Mouse (Mus musculus): ENCODE results near the gene Zbed4. TPM values are rescaled to one million over a fixed set of nuclear protein-coding genes. Genes with fewer than 3 reads are reported as not detected.
"Not testable (repeated sequence)": the region's sequence is repeated elsewhere in the genome, so short reads cannot be mapped to it uniquely, and the experiment has no call there.

Gene Zbed4
- 1 to 10 TPM; 8.6 to 8.7 TPM for total RNA-seq (2021)
- long read RNA-seq, experiment 1, full-length matches to known transcripts = 1 of 5 reads
- long read RNA-seq, experiment 1, partial matches to known transcripts = 0 of 5 reads
- long read RNA-seq, experiment 1, other reads (novel, unspliced or antisense) = 4 of 5 reads
- long read RNA-seq, experiment 2, partial matches to known transcripts = 0 of 2 reads
- long read RNA-seq, experiment 2, other reads (novel, unspliced or antisense) = 2 of 2 reads

GRCm38 (mm10) chr15:88751564-88752402, at the start of gene Zbed4:
Zbed4 (plus strand) TSS chr15:88751660.
- peak; percentile 36 to 63 for DNase-seq

DNA sequence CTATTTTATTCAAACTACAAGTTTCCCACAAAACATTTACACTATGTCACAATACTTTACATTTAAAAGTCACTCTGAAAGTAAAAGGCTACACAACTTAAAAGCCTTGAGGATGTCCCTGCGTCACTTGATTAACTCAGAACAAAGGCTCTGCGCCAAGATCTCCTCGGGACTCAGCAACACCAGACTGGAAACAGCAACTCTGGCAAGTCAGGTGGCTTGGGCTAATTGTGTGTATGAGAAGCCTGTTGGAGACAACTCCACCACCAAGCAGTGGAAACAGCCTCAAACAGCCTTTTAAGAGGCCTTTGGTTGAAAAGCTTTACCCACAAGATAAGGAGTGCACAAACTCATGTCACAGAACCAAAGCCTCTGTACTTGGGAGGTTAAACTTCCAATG, 49.0 kb upstream of the Zbed4 start:
- peak; percentile 72 to 79 for DNase-seq

GRCm38 (mm10) chr15:88704284-88704683, 47.2 kb upstream of the Zbed4 start:
- DNase-seq = no peak

GRCm38 (mm10) chr15:88706320-88706719, 45.1 kb upstream of the Zbed4 start:
- DNase-seq = no peak

DNA sequence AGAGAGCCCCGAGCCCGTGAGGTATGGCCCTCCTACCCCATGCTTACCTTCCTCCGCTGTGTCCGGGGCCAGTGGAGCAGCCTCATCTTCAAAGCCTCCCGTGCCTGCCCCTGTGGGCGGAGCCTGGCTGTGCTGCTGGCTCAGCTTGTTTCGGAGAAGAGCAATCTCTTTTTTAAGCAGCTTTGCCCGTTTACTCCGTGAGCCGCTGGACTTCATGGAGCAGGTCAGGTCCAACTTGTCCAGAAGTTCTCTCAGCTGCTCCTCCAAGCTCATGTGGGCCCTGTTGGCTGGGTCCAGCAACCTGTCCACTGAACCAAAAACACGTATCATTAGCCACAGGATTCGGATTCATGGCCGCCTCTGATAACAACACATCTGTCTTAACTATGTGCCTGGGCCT, 44.5 kb upstream of the Zbed4 start:
- not testable (repeated sequence) for DNase-seq

DNA sequence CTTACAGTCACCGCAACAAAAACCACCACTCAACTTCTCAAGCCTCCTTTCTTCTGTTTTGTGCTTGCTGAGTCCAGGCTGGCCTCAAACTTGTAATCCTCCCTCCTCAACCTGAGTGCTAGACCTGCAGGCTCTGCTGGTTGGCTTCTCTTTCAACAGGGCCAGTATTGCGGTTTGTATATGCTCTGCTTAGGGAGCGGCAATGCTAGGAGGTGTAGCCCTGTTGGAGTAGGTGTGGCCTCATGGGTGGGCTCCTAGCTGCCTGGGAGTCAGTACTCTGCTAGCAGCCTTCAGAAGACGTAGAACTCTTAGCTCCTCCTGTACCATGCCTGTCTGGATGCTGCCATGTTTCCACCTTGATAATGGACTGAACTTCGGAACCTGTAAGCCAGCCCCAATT, 43.3 kb upstream of the Zbed4 start:
- no peak for DNase-seq

DNA sequence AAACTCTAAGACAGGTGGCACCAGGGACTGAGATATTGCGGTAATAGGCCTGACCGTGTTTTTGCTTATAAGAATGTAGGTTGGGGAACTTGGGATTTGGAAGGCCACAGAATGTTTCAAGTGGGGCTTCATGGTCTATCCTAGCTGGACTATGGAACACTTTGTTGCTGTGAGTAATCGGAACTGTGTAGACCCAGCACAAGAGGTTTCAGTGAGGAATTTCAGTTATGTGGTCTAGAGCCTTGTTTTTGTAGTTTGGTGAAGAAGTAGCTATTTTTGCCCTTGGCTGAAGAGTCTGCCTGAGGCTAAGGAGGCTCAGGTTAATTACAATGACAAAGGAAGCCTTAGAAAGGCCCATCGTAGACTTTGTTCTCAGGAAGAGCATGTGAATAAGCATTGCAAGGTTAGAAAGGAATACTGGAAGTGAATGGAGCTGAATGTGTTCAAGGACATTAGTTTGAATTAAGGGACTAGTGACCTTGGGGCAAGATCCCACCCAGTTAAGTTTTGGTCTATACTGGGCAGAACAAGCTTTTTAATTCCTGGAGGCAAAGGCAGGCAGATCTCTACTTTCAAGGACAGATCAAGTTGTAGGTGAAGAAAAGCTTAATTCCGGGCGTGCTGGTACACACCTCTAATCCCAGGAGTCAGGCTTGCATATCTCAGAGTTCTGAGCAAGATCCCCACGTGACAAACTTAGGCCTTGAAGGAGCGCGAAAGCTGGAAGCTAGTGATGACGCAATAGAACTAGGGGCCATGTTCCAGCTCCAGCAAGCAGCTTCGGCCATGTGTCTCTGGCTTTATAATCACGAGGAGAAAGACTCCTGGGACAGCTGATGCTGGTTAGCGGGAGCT, 42.6 kb upstream of the Zbed4 start:
- DNase-seq = no peak

GRCm38 (mm10) chr15:88709878-88710277, 41.6 kb upstream of the Zbed4 start:
- DNase-seq = no peak

- no peak for DNase-seq
These were observed 39.0 kb upstream of the Zbed4 start for GRCm38 (mm10) chr15:88712501-88712900.

DNA sequence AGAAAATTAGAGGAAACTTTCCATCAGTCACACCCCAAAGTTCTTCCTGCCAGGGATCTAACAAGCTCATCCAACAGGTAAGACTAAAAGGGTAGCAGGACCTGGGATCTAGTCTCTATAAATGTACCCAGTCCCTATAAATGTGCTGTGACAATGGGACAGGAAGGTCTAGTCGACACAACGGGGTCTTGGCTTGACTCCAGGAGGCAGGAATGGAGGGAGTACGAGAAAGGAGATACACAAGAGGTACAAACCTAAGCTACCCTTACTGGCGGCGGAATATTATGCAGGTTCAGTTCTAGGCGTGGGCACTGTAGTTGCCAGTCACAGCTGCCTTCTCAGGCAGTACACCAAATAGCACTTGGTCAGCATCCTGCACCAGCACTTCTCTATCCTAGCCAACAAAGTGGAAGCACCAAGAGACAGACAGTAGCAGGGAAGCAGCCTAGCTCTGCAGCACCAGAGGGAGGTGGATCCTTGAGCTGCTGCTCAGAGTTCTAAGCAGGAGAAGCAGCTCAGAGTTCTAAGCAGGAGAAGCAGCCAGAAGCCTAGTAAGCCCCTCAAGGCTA, 37.4 kb upstream of the Zbed4 start:
- DNase-seq = no peak

DNA sequence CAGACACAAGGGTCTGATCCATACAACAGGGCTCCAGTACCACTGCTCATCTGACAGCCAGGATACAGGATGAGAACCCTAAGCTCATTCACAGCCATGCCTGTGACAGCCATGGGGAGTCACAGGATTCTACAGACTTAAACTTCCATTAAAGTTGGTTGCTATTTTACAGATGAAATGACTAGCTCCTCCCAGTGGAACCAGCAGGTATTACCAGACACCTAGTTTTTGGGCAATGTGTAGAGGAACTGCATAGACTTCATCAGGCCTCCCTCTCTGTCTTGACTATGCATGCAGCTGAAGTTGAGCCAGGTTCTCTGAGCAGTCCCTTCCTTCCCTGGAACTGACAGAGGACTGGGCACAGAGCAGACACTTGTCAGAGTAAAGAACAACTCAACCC, 35.1 kb upstream of the Zbed4 start:
- DNase-seq = peak in 1 of 2 experiments; percentile 44

- DNase-seq = no peak
These were observed 34.2 kb upstream of the Zbed4 start for GRCm38 (mm10) chr15:88717239-88717638.

DNA sequence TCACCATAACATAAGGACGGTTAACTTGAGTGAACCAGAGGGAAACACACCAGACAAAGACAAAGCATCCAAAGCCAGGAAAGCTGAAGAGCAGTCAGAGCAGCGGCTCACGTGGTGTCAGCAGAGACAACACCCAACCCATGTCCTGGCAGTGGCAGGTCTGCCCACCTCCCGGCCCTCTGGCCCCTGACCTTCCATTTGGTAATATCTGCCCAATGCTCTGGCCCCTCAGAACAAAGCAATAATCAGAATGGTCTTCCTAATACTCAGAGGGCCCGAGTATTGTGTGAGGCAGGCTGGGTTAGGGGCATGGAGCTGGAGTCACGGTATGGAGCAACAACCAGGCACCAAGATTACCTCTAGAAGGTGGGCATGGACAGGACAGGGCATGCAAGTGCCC, 28.3 kb upstream of the Zbed4 start:
- no peak for DNase-seq

GRCm38 (mm10) chr15:88724311-88724710, 27.1 kb upstream of the Zbed4 start:
- DNase-seq = no peak

- DNase-seq = no peak
These were observed 26.4 kb upstream of the Zbed4 start for GRCm38 (mm10) chr15:88725036-88725435.

- DNase-seq = no peak
These were observed 24.3 kb upstream of the Zbed4 start for GRCm38 (mm10) chr15:88727204-88727603.

DNA sequence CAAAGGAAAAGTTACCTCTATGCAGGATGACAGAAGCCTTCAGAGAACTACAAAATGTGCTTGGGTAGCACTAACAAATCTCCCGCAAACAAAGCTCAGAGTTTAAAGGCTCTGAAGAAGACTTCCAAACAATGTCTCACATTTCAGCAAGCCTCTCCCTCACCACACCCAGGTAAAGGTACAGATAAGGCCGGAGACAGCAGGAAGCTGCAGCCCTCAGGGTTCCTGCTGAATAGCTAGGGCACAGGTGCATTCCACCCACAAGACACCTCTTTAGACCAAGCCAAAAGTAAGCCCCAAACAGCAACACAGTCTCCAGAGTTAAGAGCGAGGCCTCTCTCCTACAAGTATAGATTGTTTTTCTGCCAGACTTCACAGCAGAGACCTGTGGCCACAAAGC, 20.7 kb upstream of the Zbed4 start:
- no peak for DNase-seq

DNA sequence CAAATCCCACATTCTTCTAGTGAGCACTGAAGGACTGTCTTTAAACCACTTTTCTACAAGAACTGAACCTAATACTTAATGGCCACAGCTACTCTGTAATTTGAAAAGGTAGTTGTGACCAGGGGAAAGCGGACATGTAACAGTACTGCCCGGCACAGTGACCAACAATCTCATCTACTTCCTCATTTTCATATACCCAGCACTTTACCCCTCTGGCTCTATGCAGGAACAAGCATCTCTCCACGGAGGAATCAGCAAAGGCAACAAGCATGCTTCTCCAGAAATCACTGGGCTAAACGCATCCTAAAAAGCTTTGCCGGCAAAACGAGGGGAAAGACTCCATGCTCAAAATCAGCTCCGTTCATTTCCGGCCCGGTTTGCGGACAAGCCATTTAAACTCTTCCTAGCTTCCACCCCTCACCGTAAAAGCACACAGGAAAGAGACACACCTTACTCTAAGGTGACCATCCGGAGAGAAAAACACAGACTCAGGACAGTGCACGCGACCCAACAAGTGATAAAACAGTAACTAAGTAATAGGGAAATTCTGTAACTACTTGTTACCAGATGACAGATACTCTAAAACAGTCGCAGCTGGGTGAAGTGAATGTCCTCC, 18.9 kb upstream of the Zbed4 start:
- no peak for DNase-seq

DNA sequence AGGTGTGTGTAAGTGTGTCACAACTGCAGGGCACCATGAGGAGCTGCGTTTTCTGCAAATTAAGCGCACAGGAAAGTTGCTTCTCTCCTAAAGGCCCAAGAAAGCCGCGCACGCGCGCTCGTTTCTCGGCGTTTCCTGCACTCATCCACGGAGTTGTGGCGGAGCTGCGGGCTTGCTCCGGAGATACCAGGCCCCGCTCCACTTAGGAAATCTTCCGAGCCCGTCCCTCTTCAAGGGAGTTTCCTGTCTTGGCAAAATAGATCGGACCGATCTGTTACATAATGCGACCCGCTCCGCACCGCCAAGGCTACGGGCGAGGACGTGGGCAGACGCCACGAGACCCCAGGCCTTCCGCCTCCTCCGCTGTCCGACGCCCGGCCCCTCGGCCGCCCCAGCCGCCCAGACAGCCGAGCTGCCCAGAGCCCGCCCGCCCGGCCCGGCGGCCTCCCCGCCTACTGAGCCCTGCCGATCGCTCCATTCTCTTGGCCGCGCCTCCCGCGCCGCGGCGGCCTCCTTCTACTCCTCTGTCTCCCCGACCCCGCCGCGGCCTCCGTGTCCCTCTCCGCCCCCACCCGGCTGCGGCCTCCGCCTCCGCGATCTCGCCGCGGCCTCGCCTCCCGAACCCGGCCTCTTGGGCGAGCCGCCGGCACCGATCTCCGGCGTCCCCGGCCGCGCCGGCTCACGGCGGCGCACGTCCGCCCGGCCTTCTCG, 18.3 kb upstream of the Zbed4 start:
- DNase-seq = peak; percentile 79 to 82

DNA sequence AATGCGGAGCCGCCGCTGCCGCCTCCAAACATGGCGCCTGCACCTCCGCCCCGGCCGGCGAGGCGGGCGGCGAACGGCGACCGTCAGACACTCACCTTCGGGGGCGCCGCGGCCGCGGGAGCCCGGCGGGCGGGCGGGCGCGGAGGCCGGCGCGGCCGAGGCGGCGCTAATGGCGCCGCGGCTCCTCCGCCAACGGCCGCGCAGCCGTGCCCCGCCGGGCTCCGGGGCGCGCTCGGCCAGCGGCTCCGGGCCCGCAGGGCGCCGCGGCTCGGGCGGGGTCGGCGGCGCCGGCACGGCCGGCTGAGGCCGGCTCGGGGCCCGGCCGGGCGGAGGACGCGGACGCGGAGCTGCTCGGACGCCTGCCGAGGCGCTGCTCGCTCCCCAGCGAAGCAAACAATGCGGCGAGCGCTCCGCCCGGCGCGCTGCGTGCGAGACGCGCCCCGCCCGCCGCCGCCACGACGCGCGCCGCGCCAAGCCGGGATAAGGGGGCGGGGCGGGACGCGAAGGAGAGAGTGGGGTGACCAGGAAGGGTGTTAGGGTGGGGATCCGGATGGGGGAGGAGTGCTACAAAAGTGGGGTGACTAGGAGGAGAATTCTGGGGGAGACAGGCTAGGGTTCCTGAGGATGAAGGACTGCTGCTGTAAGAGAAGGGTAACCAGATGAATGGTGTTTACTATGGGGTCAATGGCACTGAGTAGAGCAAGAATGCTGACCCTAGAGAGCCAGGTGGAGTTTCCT, 17.5 kb upstream of the Zbed4 start, which contains the start of gene Brd1:
Gene Brd1, minus strand, starts transcription at position 400 of the 738 bp plus-strand sequence.
- DNase-seq = peak; percentile 89 to 91
